ENCODE assay signal across 10 mouse cellular contexts in genomic region chr14:8062537-8063301, GRCm38 (mm10). TPM values are rescaled to one million over a fixed set of nuclear protein-coding genes. Genes with fewer than 3 reads are reported as not detected.
DNase-seq lines count a peak whose midpoint lies in the region; ATAC-seq lines count a peak whose summit lies in the region.
"Had no signal": no experiment of that assay in that cellular context is flagged by ENCODE, and none has a peak within 500 bp of the region (broad histone marks: within the 10 kb centered on the region; RNA-seq: fewer than 3 reads in every experiment).

No protein-coding gene starts in this region.

- H3K4me2 ChIP-seq in embryonic facial prominence, embryonic 15.5 days (replicated peaks), result no peak overlapping the region
- H3K4me2 ChIP-seq in midbrain, embryonic 16.5 days (ENCODE audit: low read length), result no peak overlapping the region

- 53% methylated on average over 3 of the region's 3 CpGs for WGBS in embryonic facial prominence, embryonic 15.5 days
- 49% methylated on average over 3 of the region's 3 CpGs for WGBS in midbrain, embryonic 16.5 days

- H3K9me3 ChIP-seq in embryonic facial prominence, embryonic 15.5 days (replicated peaks), result no peaks in the 10 kb centered on the region
- H3K9me3 ChIP-seq in midbrain, embryonic 16.5 days (replicated peaks; ENCODE audit: control insufficient read depth, low read length, poor library complexity, severe bottlenecking), result no peaks in the 10 kb centered on the region

- no peak for ATAC-seq in embryonic facial prominence, embryonic 15.5 days (ENCODE audit: insufficient number of reproducible peaks, low FRiP score, low TSS enrichment, low read depth)
- 0 out of 2 replicates have a peak, but pooled peaks have one; percentile 32 for ATAC-seq in midbrain, embryonic 16.5 days
- no peak for ATAC-seq in granulocyte monocyte progenitor cell, adult 5-6 weeks (replicated peaks; ENCODE audit: poor library complexity, severe bottlenecking)

- H3K4me1 ChIP-seq in embryonic facial prominence, embryonic 15.5 days, result 0 out of 2 replicates have a peak, but pooled peaks cover 4% of the 10 kb centered on the region
- H3K4me1 ChIP-seq in midbrain, embryonic 16.5 days (ENCODE audit: control insufficient read depth, insufficient read depth, low read length), result no peaks in the 10 kb centered on the region

- H3K4me3 ChIP-seq in embryonic facial prominence, embryonic 15.5 days (replicated peaks), result no peak overlapping the region
- H3K4me3 ChIP-seq in midbrain, embryonic 16.5 days (ENCODE audit: low read depth, low read length), result no peak overlapping the region

- H3K27me3 ChIP-seq in embryonic facial prominence, embryonic 15.5 days, result no peaks in the 10 kb centered on the region
- no peaks in the 10 kb centered on the region for H3K27me3 ChIP-seq in midbrain, embryonic 16.5 days (ENCODE audit: control insufficient read depth, insufficient read depth, low read depth, low read length)

- H3K9ac ChIP-seq in embryonic facial prominence, embryonic 15.5 days, result no peak overlapping the region
- no peak overlapping the region for H3K9ac ChIP-seq in midbrain, embryonic 16.5 days (ENCODE audit: low read depth, low read length)

- intact Hi-C loops in left cerebral cortex, postnatal 4 days (cut with DNase I), result no loop called here

- DNase-seq in left cerebral cortex, adult 18-20 months (ENCODE audit: low spot score in 2 of 2), result peak; percentile 47 to 57
- no peak for DNase-seq in left cerebral cortex, postnatal 4 days
- DNase-seq in frontal cortex, postnatal 36 days (ENCODE audit: low spot score in 2 of 2), result peak; percentile 51 to 63
- DNase-seq in cerebellum, adult 9-11 months, result no peak
- no peak for DNase-seq in adrenal gland, postnatal 14 days
- DNase-seq: cerebellum, adult 8-10 months; thymus, adult 18-20 months had no signal

- no peaks in the 10 kb centered on the region for H3K36me3 ChIP-seq in embryonic facial prominence, embryonic 15.5 days
- H3K36me3 ChIP-seq in midbrain, embryonic 16.5 days (ENCODE audit: control insufficient read depth, insufficient read depth, low read length), result no peaks in the 10 kb centered on the region

- H3K27ac ChIP-seq in embryonic facial prominence, embryonic 15.5 days (replicated peaks), result peak overlapping the region; percentile 44; the same call in 1 of the 2 replicates
- H3K27ac ChIP-seq in midbrain, embryonic 16.5 days (ENCODE audit: low read length), result no peak overlapping the region

RNA-seq across cellular contexts. Expression of gene Rpp14, which starts 17.4 kb away (rescaled TPM):
- 10 to 100 TPM; 28.1 to 28.9 TPM for total RNA-seq in left cerebral cortex, adult 18-20 months (2021)
- 10 to 100 TPM; 24.4 to 24.7 TPM for total RNA-seq in left cerebral cortex, postnatal 4 days (2021)
- 45.2 and 51.9 TPM in 2 replicates for polyA plus RNA-seq in embryonic facial prominence, embryonic 15.5 days (2015; fragmentation: Nextera tagmentation; extraction: Ambion mirVana)
- 42.8 and 46.7 TPM in 2 replicates for polyA plus RNA-seq in midbrain, embryonic 16.5 days (2015; fragmentation: Nextera tagmentation; extraction: Ambion mirVana)
- total RNA-seq in adrenal gland, postnatal 14 days (2021), result 35.8 and 37.1 TPM in 2 replicates
- total RNA-seq in granulocyte monocyte progenitor cell, adult 5-6 weeks (2014; fragmentation: Nextera tagmentation), result 35.5 and 43.7 TPM in 2 replicates
- 62.6 and 72.8 TPM in 2 replicates for total RNA-seq in granulocyte monocyte progenitor cell, adult 5-6 weeks (2017)

RNA-seq across cellular contexts. Expression of gene Pxk, which starts 35.3 kb away (rescaled TPM):
- total RNA-seq in left cerebral cortex, adult 18-20 months (2021), result 10 to 100 TPM; 36.7 to 37.9 TPM
- 10 to 100 TPM; 32.3 to 38.0 TPM for total RNA-seq in left cerebral cortex, postnatal 4 days (2021)
- polyA plus RNA-seq in embryonic facial prominence, embryonic 15.5 days (2015; fragmentation: Nextera tagmentation; extraction: Ambion mirVana), result 41.5 and 41.6 TPM in 2 replicates
- polyA plus RNA-seq in midbrain, embryonic 16.5 days (2015; fragmentation: Nextera tagmentation; extraction: Ambion mirVana), result 68.8 and 73.2 TPM in 2 replicates
- total RNA-seq in adrenal gland, postnatal 14 days (2021), result 54.8 and 61.4 TPM in 2 replicates
- 34.1 and 40.7 TPM in 2 replicates for total RNA-seq in granulocyte monocyte progenitor cell, adult 5-6 weeks (2014; fragmentation: Nextera tagmentation)
- total RNA-seq in granulocyte monocyte progenitor cell, adult 5-6 weeks (2017), result 25.6 and 30.0 TPM in 2 replicates

Comparison
In these comparisons a context has a peak if more than half of its experiments do, and no peak if none do; other contexts are left out.
1. DNase-seq: peak in left cerebral cortex, adult 18-20 months (2 of 2) and frontal cortex, postnatal 36 days (2 of 2); none in left cerebral cortex, postnatal 4 days (single experiment), cerebellum, adult 9-11 months (single experiment) and adrenal gland, postnatal 14 days (single experiment).